8 mouse cellular contexts compared by ENCODE assay signal in genomic region chr3:89963221-89963763, GRCm38 (mm10). TPM values are rescaled to one million over a fixed set of nuclear protein-coding genes. Genes with fewer than 3 reads are reported as not detected.
A peak's percentile ranks its signal among the peaks of the same experiment; 100 is the strongest.
DNase-seq lines count a peak whose midpoint lies in the region; ATAC-seq lines count a peak whose summit lies in the region.

Gene Atp8b2 (minus strand): TSS chr3:89963508.

- 2% methylated on average over 23 of the region's 35 CpGs for WGBS in hindbrain, embryonic 16.5 days
- under 1% methylated on average over 26 of the region's 35 CpGs for WGBS in midbrain, embryonic 12.5 days

- H3K9ac ChIP-seq in hindbrain, embryonic 16.5 days (ENCODE audit: low read depth, low read length): peak within 1 kb of the TSS; percentile 94
- peak within 1 kb of the TSS; percentile 98 for H3K9ac ChIP-seq in midbrain, embryonic 12.5 days (replicated peaks)

- DNase-seq in cerebellum, adult 11 months: peak; percentile 39
- DNase-seq in cerebellum, adult 9-11 months: peak; percentile 64
- DNase-seq in gastrocnemius, adult 8-10 months (ENCODE audit: low spot score in 2 of 2): peak; percentile 6 to 24
- DNase-seq in left cerebral cortex, postnatal 4 days: peak; percentile 86
- DNase-seq in spleen, postnatal 4 days (ENCODE audit: low spot score in 2 of 2): peak; percentile 26 to 74

- intact Hi-C loops in left cerebral cortex, postnatal 4 days (cut with DNase I): no loop called here

- no peaks in the 10 kb centered on the region for H3K9me3 ChIP-seq in hindbrain, embryonic 16.5 days (ENCODE audit: control insufficient read depth, low read length)
- no peaks in the 10 kb centered on the region for H3K9me3 ChIP-seq in midbrain, embryonic 12.5 days

- no peaks in the 10 kb centered on the region; the same call in 1 of the 2 replicates for H3K36me3 ChIP-seq in hindbrain, embryonic 16.5 days (ENCODE audit: control insufficient read depth, insufficient read depth, low read length)
- H3K36me3 ChIP-seq in midbrain, embryonic 12.5 days: peaks cover 12% of the 10 kb centered on the region

- ATAC-seq in cerebellum, adult (ENCODE audit: insufficient number of reproducible peaks, low FRiP score, low TSS enrichment): no peak
- ATAC-seq in hindbrain, embryonic 16.5 days: peak; percentile 59
- ATAC-seq in midbrain, embryonic 12.5 days (ENCODE audit: low FRiP score, low read depth): peak; percentile 68

- H3K27me3 ChIP-seq in hindbrain, embryonic 16.5 days (replicated peaks; ENCODE audit: control insufficient read depth, insufficient read depth, low read length): no peaks in the 10 kb centered on the region
- 0 out of 2 replicates have a peak, but pooled peaks cover 7% of the 10 kb centered on the region for H3K27me3 ChIP-seq in midbrain, embryonic 12.5 days

- H3K4me2 ChIP-seq in hindbrain, embryonic 16.5 days (ENCODE audit: low read length): peak within 1 kb of the TSS; percentile 96
- peak within 1 kb of the TSS; percentile 97 for H3K4me2 ChIP-seq in midbrain, embryonic 12.5 days (replicated peaks)

- H3K4me1 ChIP-seq in hindbrain, embryonic 16.5 days (ENCODE audit: control insufficient read depth, insufficient read depth, low read depth, low read length): peaks cover 47% of the 10 kb centered on the region
- H3K4me1 ChIP-seq in midbrain, embryonic 12.5 days: peaks cover 49% of the 10 kb centered on the region

- peak within 1 kb of the TSS; percentile 92 for H3K27ac ChIP-seq in hindbrain, embryonic 16.5 days (ENCODE audit: low read depth, low read length)
- H3K27ac ChIP-seq in midbrain, embryonic 12.5 days (replicated peaks): peak within 1 kb of the TSS; percentile 86

- H3K4me3 ChIP-seq in hindbrain, embryonic 16.5 days (ENCODE audit: low read length): peak within 1 kb of the TSS; percentile 87
- H3K4me3 ChIP-seq in midbrain, embryonic 12.5 days: peak within 1 kb of the TSS; percentile 98

RNA-seq across cellular contexts. Expression of gene Atp8b2, which starts in this region (rescaled TPM):
- total RNA-seq in gastrocnemius, adult 8-10 months (2022): 1 to 10 TPM; 3.3 to 6.0 (median 4.3) TPM
- polyA plus RNA-seq in hindbrain, embryonic 16.5 days (2015; fragmentation: Nextera tagmentation; extraction: Ambion mirVana): 15.1 and 15.5 TPM in 2 replicates
- total RNA-seq in left cerebral cortex, postnatal 4 days (2021): 10 to 100 TPM; 80.1 to 86.5 TPM
- 16.5 and 17.3 TPM in 2 replicates for polyA plus RNA-seq in midbrain, embryonic 12.5 days (2016; fragmentation: Nextera tagmentation; extraction: Ambion mirVana)

Comparison
In these comparisons a context has a peak if more than half of its experiments do, and no peak if none do; other contexts are left out.
1. RNA of gene Atp8b2 (total RNA-seq): 80.1 to 86.5 TPM in left cerebral cortex, postnatal 4 days; 3.3 to 6.0 TPM in gastrocnemius, adult 8-10 months; every median in the first group is over 10 times any median in the second.
2. DNase-seq: peak in every context shown above with its lines; median percentile 86 in left cerebral cortex, postnatal 4 days; 64 in cerebellum, adult 9-11 months; 50 in spleen, postnatal 4 days; 39 in cerebellum, adult 11 months; 15 in gastrocnemius, adult 8-10 months.